8 mouse cellular contexts compared by ENCODE assay signal in the genomic region with DNA sequence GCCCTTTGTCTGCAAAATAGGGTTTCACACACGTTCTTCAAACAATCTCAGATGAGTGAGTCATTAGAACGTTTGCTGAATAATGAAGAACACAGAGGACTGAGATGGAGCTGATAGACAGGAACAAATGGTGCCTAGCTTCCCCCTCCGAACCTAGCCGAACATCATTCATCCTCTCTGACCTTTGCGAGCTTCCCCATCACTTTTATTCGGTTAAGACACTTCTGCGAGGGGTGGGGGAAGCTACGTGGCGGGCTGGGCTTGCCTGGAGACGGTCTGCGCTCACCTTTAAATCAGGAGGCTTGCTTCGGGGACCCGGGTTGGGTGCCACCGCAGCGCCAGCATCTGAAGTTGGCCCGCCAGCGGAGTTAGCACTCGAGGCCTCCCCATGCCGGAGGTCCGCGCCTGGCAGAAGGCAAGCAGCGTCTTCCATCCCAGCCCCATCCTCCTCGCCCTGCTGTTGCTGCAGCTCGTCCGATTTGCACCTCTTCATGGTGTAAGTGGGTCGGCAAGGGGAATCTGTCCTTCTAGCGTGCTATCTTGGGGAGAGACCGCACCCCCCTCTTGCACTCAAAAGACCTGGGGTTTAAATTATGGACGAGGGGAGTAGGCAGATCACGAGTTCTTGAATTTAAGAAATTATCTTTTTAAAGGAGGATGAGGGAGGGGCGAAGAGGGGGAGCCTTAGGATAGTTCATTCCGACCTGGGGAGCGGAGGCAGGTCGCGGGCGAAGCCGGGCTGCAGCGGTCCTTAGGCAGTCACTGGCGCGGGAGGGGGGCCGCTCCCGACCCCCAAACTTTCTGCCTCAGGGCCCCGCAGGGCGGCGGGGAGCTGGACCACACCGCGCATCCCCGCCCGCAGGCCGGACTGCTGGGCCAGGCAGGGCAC. TPM values are rescaled to one million over a fixed set of nuclear protein-coding genes. Genes with fewer than 3 reads are reported as not detected.
DNase-seq lines count a peak whose midpoint lies in the region; ATAC-seq and TF ChIP-seq lines count a peak whose summit lies in the region.

Gene Tmcc2, minus strand, starts transcription at position 591 of the 889 bp plus-strand sequence.

- peak within 1 kb of the TSS; percentile 78 for H3K4me3 ChIP-seq in kidney, embryonic 16.5 days (ENCODE audit: low read length)
- H3K4me3 ChIP-seq in lung, postnatal 0 days (ENCODE audit: low read depth, low read length), result peak within 1 kb of the TSS; percentile 62

- DNase-seq in heart, adult 11 months, result peak; percentile 95
- no peak for DNase-seq in heart, adult 9 months (ENCODE audit: low spot score in 2 of 2)
- DNase-seq in Muller cell, postnatal 12 days (ENCODE audit: inconsistent ontology term), result peak; percentile 63
- DNase-seq in embryo, embryonic 10.5 days (ENCODE audit: low spot score), result peak; percentile 63
- DNase-seq in heart, adult 18-20 months, result peak; percentile 35 to 64
- DNase-seq in lung, postnatal 0 days (ENCODE audit: low spot score), result no peak
- DNase-seq in right cerebral cortex, postnatal 4 days, result peak; percentile 55

- H3K4me2 ChIP-seq in kidney, embryonic 16.5 days (replicated peaks; ENCODE audit: low read depth, low read length), result peak within 1 kb of the TSS; percentile 88
- peak within 1 kb of the TSS; percentile 94 for H3K4me2 ChIP-seq in lung, postnatal 0 days (replicated peaks; ENCODE audit: low read depth, low read length)

- peaks cover 27% of the 10 kb centered on the region for H3K4me1 ChIP-seq in kidney, embryonic 16.5 days (ENCODE audit: insufficient read depth, low read length)
- peaks cover under 1% of the 10 kb centered on the region; the same call in 1 of the 2 replicates for H3K4me1 ChIP-seq in lung, postnatal 0 days (ENCODE audit: insufficient read depth, low read depth, low read length)

- TF ChIP-seq CTCF in lung, postnatal 0 days (IDR thresholded peaks at IDR 0.05), result no peak

- no peak for TF ChIP-seq EP300 in lung, postnatal 0 days (IDR thresholded peaks at IDR 0.05)

- H3K9me3 ChIP-seq in kidney, embryonic 16.5 days (ENCODE audit: low read length), result no peaks in the 10 kb centered on the region
- H3K9me3 ChIP-seq in lung, postnatal 0 days (ENCODE audit: low read length), result no peaks in the 10 kb centered on the region

- no peak; the same call in 1 of the 2 replicates for ATAC-seq in kidney, embryonic 16.5 days (ENCODE audit: low FRiP score, low TSS enrichment)
- ATAC-seq in lung, postnatal 0 days, result peak; percentile 6

- no peaks in the 10 kb centered on the region for H3K36me3 ChIP-seq in kidney, embryonic 16.5 days (ENCODE audit: insufficient read depth, low read length)
- H3K36me3 ChIP-seq in lung, postnatal 0 days (ENCODE audit: insufficient read depth, low read length), result no peaks in the 10 kb centered on the region

- H3K27ac ChIP-seq in kidney, embryonic 16.5 days (ENCODE audit: low read length), result peak within 1 kb of the TSS; percentile 29; the same call in 1 of the 2 replicates
- H3K27ac ChIP-seq in lung, postnatal 0 days (ENCODE audit: low read length), result peak within 1 kb of the TSS; percentile 78

- no peaks in the 10 kb centered on the region for H3K27me3 ChIP-seq in kidney, embryonic 16.5 days (ENCODE audit: insufficient read depth, low read length)
- no peaks in the 10 kb centered on the region for H3K27me3 ChIP-seq in lung, postnatal 0 days (replicated peaks; ENCODE audit: insufficient read depth, low read length)

- under 1% methylated on average over 49 of the region's 50 CpGs for WGBS in kidney, embryonic 16.5 days
- under 1% methylated on average over 45 of the region's 50 CpGs for WGBS in lung, postnatal 0 days

- H3K9ac ChIP-seq in kidney, embryonic 16.5 days (replicated peaks; ENCODE audit: low read length), result peak within 1 kb of the TSS; percentile 83
- H3K9ac ChIP-seq in lung, postnatal 0 days (replicated peaks; ENCODE audit: low read depth), result peak within 1 kb of the TSS; percentile 58

RNA-seq across cellular contexts. Expression of gene Tmcc2, which starts in this region (rescaled TPM):
- 10 to 100 TPM; 25.0 to 26.0 TPM for total RNA-seq in heart, adult 18-20 months (2021)
- 8.3 and 8.6 TPM in 2 replicates for polyA plus RNA-seq in kidney, embryonic 16.5 days (2015; fragmentation: Nextera tagmentation; extraction: Ambion mirVana)
- 28.8 and 37.2 TPM in 2 replicates for polyA plus RNA-seq in lung, postnatal 0 days (2015; fragmentation: Nextera tagmentation; extraction: Ambion mirVana)

Comparison
In these comparisons a context has a peak if more than half of its experiments do, and no peak if none do; other contexts are left out.
1. DNase-seq: peak in heart, adult 11 months (single experiment), Muller cell, postnatal 12 days (single experiment), embryo, embryonic 10.5 days (single experiment), heart, adult 18-20 months (2 of 2) and right cerebral cortex, postnatal 4 days (single experiment); none in heart, adult 9 months (0 of 2) and lung, postnatal 0 days (single experiment).